Mouse (Mus musculus) forebrain, embryonic 10.5 days (tissue): Measurements from ENCODE around the gene Atp5f1. TPM values are rescaled to one million over a fixed set of nuclear protein-coding genes. Genes with fewer than 3 reads are reported as not detected.
"Not testable (repeated sequence)": the region's sequence is repeated elsewhere in the genome, so short reads cannot be mapped to it uniquely, and the experiment has no call there.

ENCODE experiments used
- DNase-seq: peaks from one replicate; pipeline ENCODE4 v3.0.0-alpha.2; 2017; ENCODE audit warnings: low spot score; ENCODE audit errors: extremely low spot score
- H3K27ac ChIP-seq: fragments of 300-500 bp; sonication (generic); 2 replicates; pipeline ENCODE4 v1.5.1; 2016; ENCODE audit warnings: mild to moderate bottlenecking
- H3K27me3 ChIP-seq: fragments of 300-500 bp; sonication (generic); 2 replicates; pipeline ENCODE4 v1.6.1; 2016; ENCODE audit warnings: mild to moderate bottlenecking; ENCODE audit not compliant: poor library complexity, severe bottlenecking
- H3K36me3 ChIP-seq: fragments of 300-500 bp; sonication (generic); replicated peaks from 2 replicates; pipeline ENCODE4 v1.6.1; 2016; ENCODE audit warnings: mild to moderate bottlenecking, moderate library complexity
- H3K4me1 ChIP-seq: fragments of 300-500 bp; sonication (generic); 2 replicates; pipeline ENCODE4 v1.6.1; 2016
- H3K4me3 ChIP-seq: fragments of 300-500 bp; sonication (generic); 2 replicates; pipeline ENCODE4 v1.5.1; 2016; ENCODE audit warnings: mild to moderate bottlenecking, moderate library complexity
- H3K9me3 ChIP-seq: fragments of 300-500 bp; sonication (generic); 2 replicates; pipeline ENCODE4 v1.6.1; 2016; ENCODE audit warnings: mild to moderate bottlenecking, moderate library complexity
- WGBS: fragments of 180-500 bp; shearing (Covaris S2); methylation state at CpG from one replicate; pipeline ENCODE4 v1.1.7; 2016; 5-methylcytosine and 5-hydroxymethylcytosine counted together
- polyA plus RNA-seq: library from polyadenylated mRNA; unstranded; fragments of >200 nt; fragmentation: Nextera tagmentation; extraction: Ambion mirVana; gene quantifications from 2 replicates; pipeline ENCODE4 v1.2.1, GENCODE M21; 2016

Atp5f1 gene
- polyA plus RNA-seq, 1 experiment from 2014 or later = 475 TPM

GRCm38 (mm10) chr3:105924616-105925015 is 35.3 kb downstream of the Atp5f1 start:
- H3K4me3 ChIP-seq = no peak overlapping the region
- no peak for DNase-seq
- no peaks in the 10 kb centered on the region for H3K9me3 ChIP-seq
- H3K36me3 ChIP-seq = no peaks in the 10 kb centered on the region
- H3K27ac ChIP-seq = no peak overlapping the region
- no peaks in the 10 kb centered on the region for H3K27me3 ChIP-seq
- 92% methylated on average over 9 of the region's 9 CpGs for WGBS
- no peaks in the 10 kb centered on the region for H3K4me1 ChIP-seq

DNA sequence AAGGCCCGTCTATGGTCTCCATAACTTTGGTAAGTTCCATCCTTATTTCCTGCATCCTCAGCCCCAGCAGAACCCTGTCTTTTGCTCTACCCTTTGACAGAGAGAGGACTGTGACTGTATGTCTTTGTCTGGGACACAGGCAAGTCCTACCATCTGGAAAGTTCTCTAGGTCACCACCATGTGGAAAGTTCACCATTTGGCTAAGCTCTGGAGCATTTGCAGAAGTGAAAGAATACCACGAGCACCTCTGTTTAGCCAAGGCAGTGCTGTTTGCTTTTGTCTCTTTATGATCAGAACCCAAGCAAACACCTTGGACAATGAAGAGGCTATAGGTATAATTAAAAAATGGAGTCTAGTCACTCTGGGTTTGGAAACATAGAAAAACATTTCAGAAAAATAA is 37.9 kb downstream of the Atp5f1 start:
- H3K9me3 ChIP-seq = no peaks in the 10 kb centered on the region
- DNase-seq = no peak
- no peaks in the 10 kb centered on the region for H3K36me3 ChIP-seq
- no peak overlapping the region for H3K27ac ChIP-seq
- no peak overlapping the region for H3K4me3 ChIP-seq
- 87% methylated on average over 2 of the region's 2 CpGs for WGBS
- 0 out of 2 replicates have a peak, but pooled peaks cover 6% of the 10 kb centered on the region for H3K4me1 ChIP-seq
- no peaks in the 10 kb centered on the region for H3K27me3 ChIP-seq

DNA sequence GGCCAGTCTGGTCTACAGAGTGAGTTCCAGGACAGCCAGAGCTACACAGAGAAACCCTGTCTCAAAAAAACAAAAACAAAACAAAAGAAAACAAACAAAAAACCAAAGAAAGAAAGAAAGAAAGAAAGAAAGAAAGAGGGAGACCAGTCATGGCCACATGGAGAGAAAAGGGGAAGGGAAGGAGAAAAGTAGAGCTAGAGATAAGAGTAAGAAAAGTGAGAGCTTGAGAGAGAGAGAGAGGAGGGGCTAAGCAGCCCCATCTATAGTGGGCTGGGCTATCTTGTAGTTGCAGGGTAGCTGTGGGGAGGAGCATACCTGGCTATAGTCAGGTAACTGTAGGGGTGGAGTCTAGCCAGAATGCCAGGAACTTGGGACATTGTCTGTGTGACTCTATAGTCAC is 39.2 kb downstream of the Atp5f1 start:
- H3K27me3 ChIP-seq, DNase-seq, H3K27ac ChIP-seq, H3K4me3 ChIP-seq, H3K4me1 ChIP-seq, H3K9me3 ChIP-seq, H3K36me3 ChIP-seq: not testable (repeated sequence)

DNA sequence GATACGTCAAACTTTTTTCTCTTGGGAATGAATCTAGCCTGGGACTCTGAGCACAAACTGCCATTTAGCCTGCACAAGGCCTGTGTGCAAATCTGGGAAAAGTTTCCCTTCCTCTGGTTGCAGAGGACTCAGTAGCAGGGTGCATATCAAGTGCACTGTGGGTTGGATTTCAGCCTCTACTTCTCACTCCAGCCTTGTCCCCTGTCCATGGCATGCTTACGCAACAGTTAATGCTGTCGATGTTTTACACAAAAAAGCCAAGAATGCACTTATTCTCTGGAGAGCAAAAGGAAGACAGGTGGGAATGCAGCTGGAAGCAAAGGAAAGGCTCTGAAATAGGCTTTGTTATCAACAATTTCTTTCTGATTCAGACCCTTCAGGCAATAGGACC is 41.5 kb downstream of the Atp5f1 start:
- Histone ChIP-seq H3K27ac (no peak overlapping the region), H3K36me3 (no peaks in the 10 kb centered on the region), H3K4me1 (0 out of 2 replicates have a peak, but pooled peaks cover 6% of the 10 kb centered on the region), H3K9me3 (no peaks in the 10 kb centered on the region), H3K27me3 (no peaks in the 10 kb centered on the region), H3K4me3 (no peak overlapping the region)
- DNase-seq = no peak
- 85% methylated on average over 3 of the region's 3 CpGs for WGBS

DNA sequence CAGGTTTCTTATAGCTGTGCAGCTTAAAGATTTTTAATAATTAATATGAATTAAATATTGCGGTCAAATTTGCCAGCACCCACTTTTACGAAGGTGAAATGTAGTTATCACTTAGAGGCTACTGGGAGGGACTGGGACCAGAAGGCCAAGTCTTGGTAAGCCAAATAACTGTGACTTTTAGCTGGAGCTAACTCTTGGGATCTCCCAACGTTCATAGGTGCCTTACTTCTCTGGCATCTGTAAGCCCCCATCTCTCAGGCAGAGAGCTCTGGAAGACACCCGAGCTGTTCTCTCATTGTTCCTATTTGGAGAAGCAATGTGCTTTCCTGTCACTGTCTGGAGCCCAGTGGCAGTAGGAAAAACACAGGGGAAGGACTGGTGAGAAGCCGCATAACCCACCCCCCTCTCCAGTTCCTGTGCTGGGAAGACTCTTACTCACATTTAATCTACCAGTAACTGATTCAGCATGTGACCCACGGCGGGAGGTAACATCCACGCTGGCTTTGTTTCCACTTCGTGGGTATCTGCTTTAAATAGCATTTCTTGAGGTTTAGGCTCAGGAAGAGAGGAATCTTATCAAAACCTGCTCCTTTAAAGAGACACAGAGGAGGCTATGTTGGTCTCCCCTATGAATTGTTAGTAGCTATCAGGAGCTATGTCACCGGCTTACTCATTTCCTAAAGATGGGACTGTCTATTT is 42.1 kb downstream of the Atp5f1 start:
- Histone ChIP-seq H3K36me3 (no peaks in the 10 kb centered on the region), H3K9me3 (no peaks in the 10 kb centered on the region), H3K4me1 (0 out of 2 replicates have a peak, but pooled peaks cover 6% of the 10 kb centered on the region), H3K27me3 (no peaks in the 10 kb centered on the region), H3K4me3 (no peak overlapping the region), H3K27ac (no peak overlapping the region)
- no peak for DNase-seq
- 69% methylated on average over 10 of the region's 10 CpGs for WGBS

GRCm38 (mm10) chr3:105916455-105916854 is 43.4 kb downstream of the Atp5f1 start:
- not testable (repeated sequence) for DNase-seq, H3K27ac ChIP-seq, H3K27me3 ChIP-seq, H3K36me3 ChIP-seq, H3K4me1 ChIP-seq, H3K4me3 ChIP-seq, H3K9me3 ChIP-seq

DNA sequence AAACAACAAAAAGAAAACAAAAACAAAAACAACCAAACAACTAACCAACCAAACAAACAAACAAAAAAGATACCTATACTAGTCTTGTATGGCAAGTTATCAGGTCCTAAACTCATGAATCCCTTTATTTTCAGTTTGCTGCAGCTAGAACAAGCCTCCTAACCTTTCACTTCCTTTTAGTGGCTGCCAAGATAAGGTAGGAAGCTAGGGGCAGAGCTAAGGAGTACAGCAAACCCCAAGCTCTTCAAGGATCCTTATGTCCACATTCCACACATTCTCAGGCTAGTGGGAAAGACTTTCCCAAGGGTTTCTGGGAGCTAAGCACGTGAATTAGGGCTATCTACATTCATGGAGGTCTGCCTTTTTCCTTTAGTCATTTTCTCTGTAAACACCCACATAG is 44.6 kb downstream of the Atp5f1 start:
- no peaks in the 10 kb centered on the region for H3K9me3 ChIP-seq
- no peak overlapping the region for H3K27ac ChIP-seq
- H3K36me3 ChIP-seq = no peaks in the 10 kb centered on the region
- H3K27me3 ChIP-seq = no peaks in the 10 kb centered on the region
- 0 out of 2 replicates have a peak, but pooled peaks cover 6% of the 10 kb centered on the region for H3K4me1 ChIP-seq
- 51% methylated on average over 1 of the region's 1 CpGs for WGBS
- no peak overlapping the region for H3K4me3 ChIP-seq
- no peak for DNase-seq

GRCm38 (mm10) chr3:105913839-105914681 is 45.8 kb downstream of the Atp5f1 start:
- no peak overlapping the region for H3K27ac ChIP-seq
- 0 out of 2 replicates have a peak, but pooled peaks cover 6% of the 10 kb centered on the region for H3K4me1 ChIP-seq
- no peaks in the 10 kb centered on the region for H3K27me3 ChIP-seq
- WGBS = 83% methylated on average over 10 of the region's 10 CpGs
- no peak for DNase-seq
- H3K4me3 ChIP-seq = no peak overlapping the region
- H3K36me3 ChIP-seq = no peaks in the 10 kb centered on the region
- H3K9me3 ChIP-seq = no peaks in the 10 kb centered on the region

- no peaks in the 10 kb centered on the region for H3K9me3 ChIP-seq
- H3K27ac ChIP-seq = no peak overlapping the region
- no peak for DNase-seq
- no peaks in the 10 kb centered on the region for H3K27me3 ChIP-seq
- H3K36me3 ChIP-seq = no peaks in the 10 kb centered on the region
- H3K4me1 ChIP-seq = 0 out of 2 replicates have a peak, but pooled peaks cover 7% of the 10 kb centered on the region
- WGBS = 85% methylated on average over 9 of the region's 9 CpGs
- H3K4me3 ChIP-seq = no peak overlapping the region
These were observed 47.6 kb downstream of the Atp5f1 start for GRCm38 (mm10) chr3:105912097-105912880.

DNA sequence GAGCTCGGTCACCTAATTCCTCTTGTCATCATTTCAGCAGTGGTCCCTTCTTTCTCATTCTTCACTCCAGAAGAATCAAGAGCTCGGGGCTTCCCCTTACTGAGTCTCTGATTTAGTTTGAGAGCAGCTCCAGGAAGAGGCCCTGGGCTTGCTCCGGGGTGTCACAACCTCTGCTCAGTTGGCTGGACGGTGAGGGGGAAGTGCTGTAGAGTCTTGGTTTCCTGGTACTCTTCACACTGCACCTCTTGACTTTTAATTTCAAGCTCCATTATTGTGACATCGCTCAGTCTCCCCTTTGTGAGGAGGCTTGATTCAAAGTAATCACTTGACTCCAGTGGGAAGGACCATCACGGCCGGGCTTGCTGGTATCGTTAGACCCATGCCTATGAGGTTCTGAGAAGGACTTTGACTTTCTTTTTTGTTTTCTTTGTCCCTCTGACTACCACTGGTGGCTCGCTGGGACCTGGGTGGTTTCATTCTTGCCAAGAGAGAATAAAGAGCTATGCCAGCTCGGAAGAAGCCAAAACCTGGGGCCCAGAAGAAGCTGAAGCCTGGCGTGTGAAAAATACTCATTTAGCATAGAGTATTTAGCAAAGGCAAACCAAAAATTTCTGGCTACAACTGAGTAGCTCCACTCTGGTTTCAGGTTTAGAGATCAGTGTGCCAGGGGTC is 49.2 kb downstream of the Atp5f1 start:
- WGBS = 84% methylated on average over 11 of the region's 11 CpGs
- no peak for DNase-seq
- Histone ChIP-seq H3K27ac (no peak overlapping the region), H3K36me3 (no peaks in the 10 kb centered on the region), H3K4me3 (no peak overlapping the region), H3K9me3 (no peaks in the 10 kb centered on the region), H3K4me1 (0 out of 2 replicates have a peak, but pooled peaks cover 7% of the 10 kb centered on the region), H3K27me3 (no peaks in the 10 kb centered on the region)

DNA sequence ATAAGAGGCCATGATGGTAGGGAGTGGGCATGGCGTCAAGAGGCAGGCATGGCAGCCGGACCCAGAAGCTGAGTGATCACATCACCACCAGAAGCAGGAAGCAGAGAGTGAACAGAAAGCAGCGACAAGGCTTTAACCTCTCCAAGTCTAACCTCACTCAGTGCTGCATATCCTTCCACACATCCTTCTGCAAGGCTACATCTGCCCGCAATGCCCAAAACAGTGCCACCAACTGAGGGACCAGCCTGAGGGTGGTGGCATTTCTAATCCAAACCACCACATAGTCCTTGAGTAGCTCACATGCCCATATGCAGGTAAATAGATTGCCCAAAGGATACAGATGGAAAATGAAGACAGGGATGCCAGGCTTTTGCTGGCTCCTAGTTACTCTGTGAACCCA is 50.9 kb downstream of the Atp5f1 start:
- H3K27me3 ChIP-seq = no peaks in the 10 kb centered on the region
- H3K4me3 ChIP-seq = no peak overlapping the region
- 88% methylated on average over 4 of the region's 4 CpGs for WGBS
- no peaks in the 10 kb centered on the region for H3K9me3 ChIP-seq
- 0 out of 2 replicates have a peak, but pooled peaks cover 7% of the 10 kb centered on the region for H3K4me1 ChIP-seq
- DNase-seq = no peak
- no peaks in the 10 kb centered on the region for H3K36me3 ChIP-seq
- no peak overlapping the region for H3K27ac ChIP-seq

GRCm38 (mm10) chr3:105907956-105908655 is 51.8 kb downstream of the Atp5f1 start:
- H3K27ac ChIP-seq = no peak overlapping the region
- H3K4me3 ChIP-seq = no peak overlapping the region
- WGBS = 54% methylated on average over 9 of the region's 9 CpGs
- H3K4me1 ChIP-seq = 0 out of 2 replicates have a peak, but pooled peaks cover 7% of the 10 kb centered on the region
- no peaks in the 10 kb centered on the region for H3K9me3 ChIP-seq
- H3K36me3 ChIP-seq = no peaks in the 10 kb centered on the region
- H3K27me3 ChIP-seq = no peaks in the 10 kb centered on the region
- DNase-seq = no peak
